Mouse (Mus musculus) midbrain, embryonic 16.5 days (tissue): Measurements from ENCODE around the gene Inpp5e. TPM values are rescaled to one million over a fixed set of nuclear protein-coding genes. Genes with fewer than 3 reads are reported as not detected.

ENCODE experiments used
- ATAC-seq: fragments of 200-750 bp; cut with Nextera tagmentation; 2 replicates; pipeline ENCODE4 v1.8.0; 2017; ENCODE audit warnings: moderate TSS enrichment
- H3K27ac ChIP-seq: fragments of 300-500 bp; sonication (generic); 2 replicates; pipeline ENCODE4 v1.5.1; 2014; ENCODE audit warnings: mild to moderate bottlenecking, low read length, mixed read lengths
- H3K27me3 ChIP-seq: fragments of 300-500 bp; sonication (generic); 2 replicates; pipeline ENCODE4 v1.6.1; 2014; ENCODE audit warnings: low read depth, low read length, mixed read lengths; ENCODE audit not compliant: control insufficient read depth, insufficient read depth
- H3K36me3 ChIP-seq: fragments of 300-500 bp; sonication (generic); 2 replicates; pipeline ENCODE4 v1.6.1; 2014; ENCODE audit warnings: mild to moderate bottlenecking, low read length, moderate library complexity, mixed read lengths; ENCODE audit not compliant: control insufficient read depth, insufficient read depth
- H3K4me1 ChIP-seq: fragments of 300-500 bp; sonication (generic); 2 replicates; pipeline ENCODE4 v1.6.1; 2014; ENCODE audit warnings: mild to moderate bottlenecking, low read length, mixed read lengths; ENCODE audit not compliant: control insufficient read depth, insufficient read depth
- H3K4me2 ChIP-seq: fragments of 300-500 bp; sonication (generic); 2 replicates; pipeline ENCODE4 v1.6.1; 2014; ENCODE audit warnings: mild to moderate bottlenecking, low read length, mixed read lengths
- H3K4me3 ChIP-seq: fragments of 300-500 bp; sonication (generic); 2 replicates; pipeline ENCODE4 v1.5.1; 2014; ENCODE audit warnings: low read depth, mild to moderate bottlenecking, low read length, moderate library complexity, mixed read lengths
- H3K9ac ChIP-seq: fragments of 300-500 bp; sonication (generic); 2 replicates; pipeline ENCODE4 v1.6.1; 2014; ENCODE audit warnings: low read depth, low read length, mixed read lengths
- H3K9me3 ChIP-seq: fragments of 300-500 bp; sonication (generic); replicated peaks from 2 replicates; pipeline ENCODE4 v1.6.1; 2014; ENCODE audit warnings: mild to moderate bottlenecking, low read length, mixed read lengths; ENCODE audit not compliant: control insufficient read depth, poor library complexity, severe bottlenecking
- WGBS: fragments of 180-500 bp; shearing (Covaris S2); extraction: QIAGEN DNeasy Blood & Tissue Kit; methylation state at CpG from one replicate; pipeline ENCODE4 v1.1.7; 2014; 5-methylcytosine and 5-hydroxymethylcytosine counted together
- polyA plus RNA-seq: library from polyadenylated mRNA; unstranded; fragments of >200 nt; fragmentation: Nextera tagmentation; extraction: Ambion mirVana; gene quantifications from 2 replicates; pipeline ENCODE4 v1.2.1, GENCODE M21; 2015

Inpp5e gene
- polyA plus RNA-seq, 1 experiment from 2014 or later = 26.9 TPM

DNA sequence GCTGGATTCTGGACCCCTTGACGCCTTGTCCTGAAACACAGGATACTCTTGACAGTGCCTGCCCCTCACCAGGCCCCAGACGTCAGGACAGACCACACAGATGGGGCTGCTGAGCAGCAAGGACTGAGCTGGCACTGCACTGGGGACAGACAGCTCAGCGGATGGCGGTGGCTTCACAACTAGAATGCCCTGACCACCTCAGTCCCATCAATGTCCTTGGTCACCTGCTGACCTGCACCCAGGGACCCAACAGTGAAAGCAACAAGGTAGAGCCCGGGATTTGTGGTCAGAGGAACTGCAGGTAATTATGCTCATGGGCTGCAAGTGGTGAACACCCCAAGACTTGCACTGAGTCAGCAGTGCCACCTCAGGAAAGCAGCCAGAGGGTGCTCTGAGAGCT lies 46.0 kb downstream of the Inpp5e start:
- H3K4me3 ChIP-seq = no peak overlapping the region
- H3K27me3 ChIP-seq = no peaks in the 10 kb centered on the region
- WGBS = 91% methylated on average over 5 of the region's 5 CpGs
- peaks cover 34% of the 10 kb centered on the region for H3K36me3 ChIP-seq
- no peak overlapping the region for H3K9ac ChIP-seq
- ATAC-seq = no peak
- H3K4me2 ChIP-seq = no peak overlapping the region
- H3K4me1 ChIP-seq = no peaks in the 10 kb centered on the region
- H3K9me3 ChIP-seq = no peaks in the 10 kb centered on the region
- H3K27ac ChIP-seq = no peak overlapping the region

DNA sequence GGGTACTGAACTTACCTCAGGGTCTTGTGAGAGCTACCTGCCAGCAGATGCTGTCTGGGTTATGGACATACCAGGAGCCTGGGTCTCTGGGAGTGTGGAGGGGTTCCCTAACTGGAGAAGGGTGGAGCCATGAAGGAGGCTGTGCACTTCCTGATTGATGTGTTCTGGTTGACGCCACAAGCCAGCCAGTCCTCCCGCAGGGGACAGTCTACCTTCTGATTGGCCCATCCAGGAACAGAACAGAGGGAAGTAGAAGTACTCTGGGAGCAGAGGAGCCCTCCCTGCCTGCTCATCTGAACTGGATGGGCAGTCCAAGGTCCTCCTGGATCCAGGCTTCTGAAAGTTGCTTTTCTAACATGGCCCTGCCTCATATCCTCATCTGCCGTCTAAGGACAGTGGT lies 48.2 kb downstream of the Inpp5e start, which contains the start of gene Card9:
Card9 (minus strand) TSS at position 147 of the 400 bp plus-strand sequence.
- 62% methylated on average over 3 of the region's 3 CpGs for WGBS
- H3K27ac ChIP-seq = no peak within 1 kb of the TSS
- ATAC-seq = no peak

DNA sequence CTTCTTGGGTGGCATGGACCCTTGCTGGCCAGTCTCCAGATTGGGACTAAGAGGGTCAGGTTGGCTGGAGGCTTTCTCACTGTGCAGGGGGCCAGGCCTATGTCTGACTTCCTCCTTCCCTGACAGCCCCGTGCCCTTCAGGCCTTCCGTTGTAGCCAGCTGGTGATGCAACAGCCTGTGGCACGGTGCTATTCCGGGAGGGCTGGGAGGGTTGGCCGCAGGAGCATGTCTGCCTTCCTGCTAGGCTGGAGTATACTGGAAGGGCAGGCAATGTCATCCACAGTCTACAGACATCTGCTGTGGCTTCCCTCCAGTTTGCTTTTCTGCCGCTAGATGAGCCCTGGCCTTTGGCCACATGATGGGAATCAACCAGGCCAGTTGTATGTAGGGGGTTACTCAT lies 49.0 kb downstream of the Inpp5e start:
- Histone ChIP-seq H3K9me3 (no peaks in the 10 kb centered on the region), H3K4me1 (no peaks in the 10 kb centered on the region), H3K27me3 (no peaks in the 10 kb centered on the region), H3K27ac (no peak overlapping the region), H3K9ac (no peak overlapping the region), H3K36me3 (peaks cover 12% of the 10 kb centered on the region; the same call in 1 of the 2 replicates), H3K4me3 (no peak overlapping the region), H3K4me2 (no peak overlapping the region)
- ATAC-seq = no peak
- 83% methylated on average over 6 of the region's 6 CpGs for WGBS

More for the DNA sequence above, 48.2 kb downstream of the Inpp5e start, which contains the start of gene Card9:
- Histone ChIP-seq H3K4me1 (no peaks in the 10 kb centered on the region), H3K4me3 (no peak within 1 kb of the TSS), H3K9ac (no peak within 1 kb of the TSS), H3K9me3 (no peaks in the 10 kb centered on the region), H3K27me3 (no peaks in the 10 kb centered on the region), H3K36me3 (peaks cover 17% of the 10 kb centered on the region; the same call in 1 of the 2 replicates), H3K4me2 (no peak within 1 kb of the TSS)

DNA sequence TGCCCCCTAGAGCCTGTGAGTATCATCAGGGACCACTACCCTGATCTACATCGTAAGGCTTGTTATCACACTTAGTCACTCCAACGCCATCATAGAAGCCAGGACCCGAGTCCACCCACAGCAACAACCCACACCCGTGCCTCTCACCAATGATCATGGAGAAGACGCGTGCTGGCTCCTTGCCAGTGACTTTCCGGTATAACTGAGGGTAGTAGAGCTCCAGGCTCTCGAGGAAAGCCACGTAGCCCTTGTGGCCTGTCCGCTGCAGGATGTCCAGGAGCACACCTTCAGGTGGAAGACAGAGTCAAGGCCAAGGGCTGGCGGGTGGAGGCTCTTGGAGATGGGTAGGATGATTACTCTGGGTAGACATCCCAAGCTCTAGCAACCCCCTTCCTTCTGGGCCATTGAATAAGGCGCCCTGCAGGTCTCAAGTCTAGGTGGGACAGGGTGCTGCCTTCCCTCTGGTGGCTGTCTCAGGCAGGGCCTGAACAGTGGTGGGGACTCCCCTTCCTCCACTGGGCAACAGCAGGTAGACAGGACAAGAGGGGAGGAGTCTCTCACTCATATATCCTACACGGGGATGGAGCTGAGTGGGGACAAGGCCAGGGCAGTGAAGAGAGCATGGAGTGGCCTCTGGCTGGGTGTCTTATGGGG lies 50.2 kb downstream of the Inpp5e start:
- ATAC-seq = no peak
- H3K27me3 ChIP-seq = no peaks in the 10 kb centered on the region
- WGBS = 87% methylated on average over 13 of the region's 13 CpGs

DNA sequence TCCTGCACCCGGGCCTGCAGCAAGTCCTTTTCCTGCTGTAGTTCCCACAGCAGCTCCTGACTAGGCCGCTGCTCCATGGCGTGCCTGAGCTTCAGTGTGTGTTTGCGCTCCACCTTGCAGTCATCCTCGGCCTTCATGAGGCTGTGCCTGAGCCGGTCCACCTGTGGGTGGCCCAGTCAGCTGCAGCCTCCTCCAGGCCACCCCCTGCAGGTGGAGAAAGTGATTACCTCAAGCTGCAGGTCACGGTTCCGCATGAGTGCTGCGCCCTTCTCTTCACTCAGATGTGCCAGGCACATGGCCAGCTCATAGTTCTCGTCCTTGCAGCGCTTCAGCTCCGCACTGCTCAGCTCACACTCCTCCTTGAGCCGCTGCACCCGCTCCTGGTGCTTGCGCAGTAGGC lies 51.5 kb downstream of the Inpp5e start:
- 43% methylated on average over 15 of the region's 15 CpGs for WGBS
- no peak for ATAC-seq
- H3K4me1 ChIP-seq = peaks cover 13% of the 10 kb centered on the region

More for the DNA sequence above, 50.2 kb downstream of the Inpp5e start:
- Histone ChIP-seq H3K36me3 (0 out of 2 replicates have a peak, but pooled peaks cover 6% of the 10 kb centered on the region), H3K27ac (no peak overlapping the region), H3K4me1 (peaks cover 1% of the 10 kb centered on the region; the same call in 1 of the 2 replicates), H3K9me3 (no peaks in the 10 kb centered on the region), H3K9ac (no peak overlapping the region), H3K4me3 (no peak overlapping the region), H3K4me2 (no peak overlapping the region)

DNA sequence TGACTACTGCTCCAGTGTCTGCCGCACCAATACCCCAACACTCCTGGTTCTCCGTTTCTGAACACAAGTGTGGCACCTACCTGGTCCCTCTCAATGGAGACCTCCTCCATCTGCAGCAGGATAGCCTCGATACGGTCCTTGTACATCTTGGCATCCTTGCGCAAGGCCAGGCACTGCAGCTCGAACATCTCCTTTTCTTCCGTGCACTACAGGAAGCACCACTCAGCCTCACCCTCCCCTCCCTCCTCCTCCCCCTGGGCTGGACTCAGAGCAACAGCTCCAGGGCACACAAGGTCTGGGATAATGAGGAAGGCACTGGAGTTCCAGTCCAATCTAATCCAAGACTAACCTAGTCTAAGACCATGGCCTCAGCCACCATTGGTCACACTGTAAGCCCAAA lies 52.3 kb downstream of the Inpp5e start:
- H3K4me2 ChIP-seq = no peak overlapping the region
- H3K9ac ChIP-seq = no peak overlapping the region
- no peak overlapping the region for H3K4me3 ChIP-seq
- ATAC-seq = no peak
- 80% methylated on average over 7 of the region's 7 CpGs for WGBS
- no peaks in the 10 kb centered on the region for H3K9me3 ChIP-seq
- H3K36me3 ChIP-seq = no peaks in the 10 kb centered on the region
- H3K27ac ChIP-seq = no peak overlapping the region
- H3K4me1 ChIP-seq = peaks cover 13% of the 10 kb centered on the region
- no peaks in the 10 kb centered on the region for H3K27me3 ChIP-seq

More for the DNA sequence above, 51.5 kb downstream of the Inpp5e start:
- Histone ChIP-seq H3K9me3 (no peaks in the 10 kb centered on the region), H3K27ac (no peak overlapping the region), H3K9ac (no peak overlapping the region), H3K36me3 (no peaks in the 10 kb centered on the region), H3K4me2 (no peak overlapping the region), H3K27me3 (no peaks in the 10 kb centered on the region), H3K4me3 (no peak overlapping the region)

DNA sequence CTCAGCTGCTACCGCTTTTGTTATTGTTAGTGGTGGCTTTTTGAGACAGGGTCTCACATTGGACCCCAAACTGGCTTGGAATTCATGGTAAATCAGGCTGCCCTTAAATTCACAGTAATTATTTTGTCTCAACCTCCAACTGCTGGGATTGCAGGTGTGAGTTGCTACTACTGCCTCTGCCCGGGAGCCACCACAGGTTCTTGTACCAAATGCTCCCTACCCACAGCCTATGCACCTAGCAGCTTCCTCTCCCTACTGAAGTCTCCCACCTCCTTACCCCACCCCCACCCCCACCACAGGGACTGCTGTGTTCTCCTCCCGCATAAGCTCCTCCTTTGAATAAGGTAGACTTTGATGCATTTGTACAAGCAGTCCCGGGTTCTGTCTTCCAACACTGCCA lies 52.8 kb downstream of the Inpp5e start:
- 86% methylated on average over 4 of the region's 4 CpGs for WGBS
- peaks cover 13% of the 10 kb centered on the region for H3K4me1 ChIP-seq

DNA sequence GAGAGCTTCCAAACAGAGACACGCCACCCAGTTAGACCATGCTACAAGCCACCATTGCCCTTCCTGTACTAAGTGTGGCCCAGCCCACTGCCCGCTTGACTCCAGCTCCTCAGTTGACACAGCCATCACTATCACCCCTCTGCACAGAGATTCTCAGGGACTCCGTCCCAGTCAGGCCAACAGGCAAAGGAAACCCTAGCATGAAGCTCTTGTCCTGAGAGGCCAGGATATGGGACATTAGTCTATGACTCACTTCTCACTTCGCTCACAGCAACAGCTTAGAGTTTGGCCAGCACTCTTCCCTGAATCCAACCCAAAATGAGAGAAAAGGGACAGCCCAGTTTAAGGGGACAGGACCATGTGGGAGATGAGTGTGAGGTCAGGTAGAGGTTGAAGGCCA lies 54.6 kb downstream of the Inpp5e start:
- WGBS = 95% methylated on average over 4 of the region's 4 CpGs
- no peak for ATAC-seq
- Histone ChIP-seq H3K27me3 (no peaks in the 10 kb centered on the region), H3K27ac (no peak overlapping the region), H3K4me2 (no peak overlapping the region), H3K9ac (no peak overlapping the region), H3K9me3 (no peaks in the 10 kb centered on the region), H3K4me1 (peaks cover 22% of the 10 kb centered on the region), H3K36me3 (0 out of 2 replicates have a peak, but pooled peaks cover 2% of the 10 kb centered on the region), H3K4me3 (no peak overlapping the region)

More for the DNA sequence above, 52.8 kb downstream of the Inpp5e start:
- no peaks in the 10 kb centered on the region for H3K9me3 ChIP-seq
- H3K4me2 ChIP-seq = no peak overlapping the region
- no peaks in the 10 kb centered on the region for H3K36me3 ChIP-seq
- no peaks in the 10 kb centered on the region for H3K27me3 ChIP-seq
- no peak overlapping the region for H3K4me3 ChIP-seq
- no peak overlapping the region for H3K27ac ChIP-seq
- ATAC-seq = no peak
- H3K9ac ChIP-seq = no peak overlapping the region
